Mouse (Mus musculus): ENCODE data around the gene Plcl2. TPM values are rescaled to one million over a fixed set of nuclear protein-coding genes. Genes with fewer than 3 reads are reported as not detected.

The Plcl2 gene
- polyA plus RNA-seq, 1 experiment from 2014 or later: 3.9 TPM

- Histone ChIP-seq H3K36me3 (ENCODE audit: control insufficient read depth, insufficient read depth) (no peaks in the 10 kb centered on the region), H3K27ac (ENCODE audit: low read length) (no peak overlapping the region), H3K27me3 (ENCODE audit: control insufficient read depth, insufficient read depth, low read length) (no peaks in the 10 kb centered on the region), H3K9me3 (replicated peaks; ENCODE audit: control insufficient read depth, low read length) (no peaks in the 10 kb centered on the region), H3K9ac (ENCODE audit: low read length) (no peak overlapping the region), H3K4me3 (ENCODE audit: low read length) (no peak overlapping the region), H3K4me1 (ENCODE audit: control insufficient read depth, insufficient read depth, low read length) (no peaks in the 10 kb centered on the region), H3K4me2 (ENCODE audit: low read depth, low read length) (no peak overlapping the region)
- no peak for ATAC-seq (replicated peaks; ENCODE audit: extremely low read depth, insufficient read depth, low FRiP score)
- WGBS: 72% methylated on average over 10 of the region's 10 CpGs
Measured at GRCm38 (mm10) chr17:50495216-50495889, 13.8 kb upstream of the Plcl2 start.

- 69% methylated on average over 7 of the region's 7 CpGs for WGBS
- H3K36me3 ChIP-seq (ENCODE audit: control insufficient read depth, insufficient read depth): no peaks in the 10 kb centered on the region
- no peak overlapping the region for H3K4me3 ChIP-seq (ENCODE audit: low read length)
- no peak overlapping the region for H3K9ac ChIP-seq (ENCODE audit: low read length)
- no peaks in the 10 kb centered on the region for H3K9me3 ChIP-seq (replicated peaks; ENCODE audit: control insufficient read depth, low read length)
- ATAC-seq (replicated peaks; ENCODE audit: extremely low read depth, insufficient read depth, low FRiP score): no peak
- no peak overlapping the region for H3K4me2 ChIP-seq (ENCODE audit: low read depth, low read length)
- H3K27ac ChIP-seq (ENCODE audit: low read length): no peak overlapping the region
- H3K4me1 ChIP-seq (ENCODE audit: control insufficient read depth, insufficient read depth, low read length): no peaks in the 10 kb centered on the region
- H3K27me3 ChIP-seq (ENCODE audit: control insufficient read depth, insufficient read depth, low read length): no peaks in the 10 kb centered on the region
Measured at GRCm38 (mm10) chr17:50498062-50498697, 11.0 kb upstream of the Plcl2 start.

- Histone ChIP-seq H3K4me1 (ENCODE audit: control insufficient read depth, insufficient read depth, low read length) (no peaks in the 10 kb centered on the region), H3K9me3 (replicated peaks; ENCODE audit: control insufficient read depth, low read length) (no peaks in the 10 kb centered on the region), H3K27me3 (ENCODE audit: control insufficient read depth, insufficient read depth, low read length) (no peaks in the 10 kb centered on the region), H3K4me2 (ENCODE audit: low read depth, low read length) (no peak overlapping the region), H3K27ac (ENCODE audit: low read length) (no peak overlapping the region), H3K36me3 (ENCODE audit: control insufficient read depth, insufficient read depth) (no peaks in the 10 kb centered on the region), H3K9ac (ENCODE audit: low read length) (no peak overlapping the region), H3K4me3 (ENCODE audit: low read length) (no peak overlapping the region)
- no peak for ATAC-seq (replicated peaks; ENCODE audit: extremely low read depth, insufficient read depth, low FRiP score)
- 77% methylated on average over 16 of the region's 16 CpGs for WGBS
Measured at GRCm38 (mm10) chr17:50499091-50499790, 10.0 kb upstream of the Plcl2 start.

GRCm38 (mm10) chr17:50500806-50501205, 8.4 kb upstream of the Plcl2 start:
- H3K36me3 ChIP-seq (ENCODE audit: control insufficient read depth, insufficient read depth): no peaks in the 10 kb centered on the region
- ATAC-seq (replicated peaks; ENCODE audit: extremely low read depth, insufficient read depth, low FRiP score): no peak
- no peak overlapping the region for H3K4me2 ChIP-seq (ENCODE audit: low read depth, low read length)
- H3K4me3 ChIP-seq (ENCODE audit: low read length): no peak overlapping the region
- H3K27ac ChIP-seq (ENCODE audit: low read length): no peak overlapping the region
- 66% methylated on average over 6 of the region's 6 CpGs for WGBS
- no peak overlapping the region for H3K9ac ChIP-seq (ENCODE audit: low read length)
- no peaks in the 10 kb centered on the region for H3K4me1 ChIP-seq (ENCODE audit: control insufficient read depth, insufficient read depth, low read length)
- H3K27me3 ChIP-seq (ENCODE audit: control insufficient read depth, insufficient read depth, low read length): no peaks in the 10 kb centered on the region
- no peaks in the 10 kb centered on the region for H3K9me3 ChIP-seq (replicated peaks; ENCODE audit: control insufficient read depth, low read length)

- H3K27me3 ChIP-seq (ENCODE audit: control insufficient read depth, insufficient read depth, low read length): no peaks in the 10 kb centered on the region
- no peaks in the 10 kb centered on the region for H3K4me1 ChIP-seq (ENCODE audit: control insufficient read depth, insufficient read depth, low read length)
- H3K4me3 ChIP-seq (ENCODE audit: low read length): no peak overlapping the region
- H3K9ac ChIP-seq (ENCODE audit: low read length): no peak overlapping the region
- H3K36me3 ChIP-seq (ENCODE audit: control insufficient read depth, insufficient read depth): no peaks in the 10 kb centered on the region
- H3K4me2 ChIP-seq (ENCODE audit: low read depth, low read length): no peak overlapping the region
- 73% methylated on average over 7 of the region's 7 CpGs for WGBS
- no peaks in the 10 kb centered on the region for H3K9me3 ChIP-seq (replicated peaks; ENCODE audit: control insufficient read depth, low read length)
- no peak for ATAC-seq (replicated peaks; ENCODE audit: extremely low read depth, insufficient read depth, low FRiP score)
- H3K27ac ChIP-seq (ENCODE audit: low read length): no peak overlapping the region
Measured at GRCm38 (mm10) chr17:50503075-50503474, 6.1 kb upstream of the Plcl2 start.

- Histone ChIP-seq H3K4me1 (ENCODE audit: control insufficient read depth, insufficient read depth, low read length) (no peaks in the 10 kb centered on the region), H3K4me2 (ENCODE audit: low read depth, low read length) (no peak overlapping the region), H3K9ac (ENCODE audit: low read length) (no peak overlapping the region), H3K27ac (ENCODE audit: low read length) (no peak overlapping the region), H3K36me3 (ENCODE audit: control insufficient read depth, insufficient read depth) (no peaks in the 10 kb centered on the region), H3K9me3 (replicated peaks; ENCODE audit: control insufficient read depth, low read length) (no peaks in the 10 kb centered on the region), H3K27me3 (ENCODE audit: control insufficient read depth, insufficient read depth, low read length) (no peaks in the 10 kb centered on the region), H3K4me3 (ENCODE audit: low read length) (no peak overlapping the region)
- ATAC-seq (replicated peaks; ENCODE audit: extremely low read depth, insufficient read depth, low FRiP score): no peak
- WGBS: 72% methylated on average over 6 of the region's 6 CpGs
Measured at GRCm38 (mm10) chr17:50504070-50504846, 4.9 kb upstream of the Plcl2 start.

- H3K36me3 ChIP-seq (ENCODE audit: control insufficient read depth, insufficient read depth): no peaks in the 10 kb centered on the region
- H3K27me3 ChIP-seq (ENCODE audit: control insufficient read depth, insufficient read depth, low read length): no peaks in the 10 kb centered on the region
- no peaks in the 10 kb centered on the region for H3K9me3 ChIP-seq (replicated peaks; ENCODE audit: control insufficient read depth, low read length)
- H3K27ac ChIP-seq (ENCODE audit: low read length): no peak overlapping the region
- no peak overlapping the region for H3K4me3 ChIP-seq (ENCODE audit: low read length)
- no peak overlapping the region for H3K4me2 ChIP-seq (ENCODE audit: low read depth, low read length)
- H3K4me1 ChIP-seq (ENCODE audit: control insufficient read depth, insufficient read depth, low read length): peaks cover 11% of the 10 kb centered on the region
- 64% methylated on average over 10 of the region's 10 CpGs for WGBS
- no peak overlapping the region for H3K9ac ChIP-seq (ENCODE audit: low read length)
- ATAC-seq (replicated peaks; ENCODE audit: extremely low read depth, insufficient read depth, low FRiP score): no peak
Measured at GRCm38 (mm10) chr17:50505910-50506634, 3.1 kb upstream of the Plcl2 start.

GRCm38 (mm10) chr17:50506861-50507321, 2.3 kb upstream of the Plcl2 start:
- 66% methylated on average over 13 of the region's 13 CpGs for WGBS
- Histone ChIP-seq H3K4me1 (ENCODE audit: control insufficient read depth, insufficient read depth, low read length) (peaks cover 11% of the 10 kb centered on the region), H3K9ac (ENCODE audit: low read length) (no peak overlapping the region), H3K27ac (ENCODE audit: low read length) (no peak overlapping the region), H3K4me3 (ENCODE audit: low read length) (no peak overlapping the region), H3K36me3 (ENCODE audit: control insufficient read depth, insufficient read depth) (no peaks in the 10 kb centered on the region), H3K4me2 (ENCODE audit: low read depth, low read length) (no peak overlapping the region), H3K27me3 (ENCODE audit: control insufficient read depth, insufficient read depth, low read length) (no peaks in the 10 kb centered on the region), H3K9me3 (replicated peaks; ENCODE audit: control insufficient read depth, low read length) (no peaks in the 10 kb centered on the region)
- no peak for ATAC-seq (replicated peaks; ENCODE audit: extremely low read depth, insufficient read depth, low FRiP score)
